Mouse (Mus musculus): ENCODE results near the gene Cfap69.

DNA sequence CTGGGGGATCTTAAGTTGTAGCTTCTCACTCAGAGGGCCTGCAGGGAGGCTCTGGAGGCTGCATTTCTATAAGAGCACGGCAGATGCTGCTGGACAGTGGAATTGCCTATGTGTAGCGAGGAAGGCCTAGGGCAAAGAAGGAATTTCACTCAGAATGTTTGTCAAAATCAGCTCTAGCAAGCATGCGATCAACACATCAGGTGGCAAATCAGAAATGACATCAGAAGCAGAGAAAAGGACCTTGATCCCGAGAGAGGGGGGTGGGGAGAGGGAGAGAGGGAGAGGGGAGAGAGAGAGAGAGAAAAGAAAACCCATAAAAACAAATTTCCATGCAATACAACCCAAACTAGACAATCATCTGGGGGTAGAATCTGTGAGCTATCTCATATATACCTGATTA, 19.3 kb upstream of the Cfap69 start:
- no peak for TF ChIP-seq CTCF (IDR thresholded peaks at IDR 0.05; ENCODE audit: control insufficient read depth, insufficient read depth, insufficient read length)
- TF ChIP-seq CEBPB (IDR thresholded peaks at IDR 0.05; ENCODE audit: low read depth), result no peak
